Mouse (Mus musculus) stomach, postnatal 0 days (tissue): Measurements from ENCODE around the gene Acaca. TPM values are rescaled to one million over a fixed set of nuclear protein-coding genes. Genes with fewer than 3 reads are reported as not detected.

Experiments used
- ATAC-seq: fragments of 200-750 bp; cut with Nextera tagmentation; 2 replicates; pipeline ENCODE4 v1.8.0; 2017; ENCODE audit not compliant: low FRiP score, low TSS enrichment
- DNase-seq: peaks from one replicate; pipeline ENCODE4 v3.0.0-alpha.2; 2016; ENCODE audit warnings: low spot score
- H3K27ac ChIP-seq: fragments of 300-500 bp; sonication (generic); replicated peaks from 2 replicates; pipeline ENCODE4 v1.5.1; 2014; ENCODE audit warnings: mild to moderate bottlenecking, control low read depth
- H3K27me3 ChIP-seq: fragments of 300-500 bp; sonication (generic); 2 replicates; pipeline ENCODE4 v1.6.1; 2014; ENCODE audit warnings: low read length; ENCODE audit not compliant: control insufficient read depth, insufficient read depth
- H3K36me3 ChIP-seq: fragments of 300-500 bp; sonication (generic); 2 replicates; pipeline ENCODE4 v1.6.1; 2014; ENCODE audit warnings: low read length, mixed read lengths; ENCODE audit not compliant: control insufficient read depth, insufficient read depth
- H3K4me1 ChIP-seq: fragments of 300-500 bp; sonication (generic); replicated peaks from 2 replicates; pipeline ENCODE4 v1.6.1; 2014; ENCODE audit warnings: antibody characterized with exemption; ENCODE audit not compliant: control insufficient read depth, insufficient read depth
- H3K4me2 ChIP-seq: fragments of 300-500 bp; sonication (generic); replicated peaks from 2 replicates; pipeline ENCODE4 v1.6.1; 2014; ENCODE audit warnings: low read depth, mild to moderate bottlenecking, control low read depth, moderate library complexity
- H3K4me3 ChIP-seq: fragments of 300-500 bp; sonication (generic); 2 replicates; pipeline ENCODE4 v1.5.1; 2014; ENCODE audit warnings: low read depth, low read length, control low read depth
- H3K9ac ChIP-seq: fragments of 300-500 bp; sonication (generic); 2 replicates; pipeline ENCODE4 v1.6.1; 2014; ENCODE audit warnings: mild to moderate bottlenecking, low read length, control low read depth, mixed read lengths
- H3K9me3 ChIP-seq: fragments of 300-500 bp; sonication (generic); 2 replicates; pipeline ENCODE4 v1.6.1; 2016; ENCODE audit warnings: low read length; ENCODE audit not compliant: control insufficient read depth
- CTCF ChIP-seq: IDR thresholded peaks from 2 replicates; pipeline ENCODE4 v1.5.1; 2016; ENCODE audit warnings: antibody characterized with exemption, low read depth, mild to moderate bottlenecking, moderate library complexity
- EP300 ChIP-seq: optimal IDR thresholded peaks from 2 replicates; pipeline ENCODE3; 2016; ENCODE audit warnings: antibody characterized with exemption
- WGBS: fragments of 180-500 bp; shearing (Covaris S2); extraction: QIAGEN DNeasy Blood & Tissue Kit; methylation state at CpG from one replicate; pipeline ENCODE4 v1.1.7; 2014; 5-methylcytosine and 5-hydroxymethylcytosine counted together
- polyA plus RNA-seq: library from polyadenylated mRNA; unstranded; fragments of >200 nt; fragmentation: Nextera tagmentation; extraction: Ambion mirVana; gene quantifications from 2 replicates; pipeline ENCODE4 v1.2.1, GENCODE M21; 2015

The Acaca gene
- polyA plus RNA-seq, 1 experiment from 2014 or later, result 4.5 TPM

DNA sequence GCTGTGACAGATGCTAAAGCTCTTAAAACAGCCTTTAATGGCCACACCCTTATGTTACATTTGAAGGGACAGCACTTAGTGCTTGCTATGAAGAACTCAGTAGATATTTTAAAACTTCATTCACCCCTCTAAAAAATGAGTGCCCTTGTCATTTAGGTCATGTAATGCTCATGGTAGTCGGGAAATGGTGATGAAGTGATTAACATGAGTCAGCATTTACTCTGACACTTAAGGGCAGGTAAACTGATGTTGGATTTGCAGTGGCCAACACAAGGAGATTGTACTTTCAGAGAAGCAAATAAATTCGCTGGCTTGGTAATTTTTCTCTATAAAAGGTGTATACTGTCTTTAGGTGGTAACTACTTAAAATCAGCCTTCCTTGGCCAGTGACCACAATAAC lies 166.9 kb downstream of the Acaca start:
- no peaks in the 10 kb centered on the region for H3K27me3 ChIP-seq
- ATAC-seq (no peak), DNase-seq (no peak)
- H3K9ac ChIP-seq, result no peak overlapping the region
- no peak overlapping the region for H3K27ac ChIP-seq
- no peak overlapping the region for H3K4me2 ChIP-seq
- TF ChIP-seq CTCF, result no peak
- TF ChIP-seq EP300, result no peak
- H3K4me1 ChIP-seq, result no peaks in the 10 kb centered on the region
- 89% methylated on average over 2 of the region's 2 CpGs for WGBS
- no peaks in the 10 kb centered on the region; the same call in 1 of the 2 replicates for H3K36me3 ChIP-seq
- H3K9me3 ChIP-seq, result no peaks in the 10 kb centered on the region
- no peak overlapping the region for H3K4me3 ChIP-seq

DNA sequence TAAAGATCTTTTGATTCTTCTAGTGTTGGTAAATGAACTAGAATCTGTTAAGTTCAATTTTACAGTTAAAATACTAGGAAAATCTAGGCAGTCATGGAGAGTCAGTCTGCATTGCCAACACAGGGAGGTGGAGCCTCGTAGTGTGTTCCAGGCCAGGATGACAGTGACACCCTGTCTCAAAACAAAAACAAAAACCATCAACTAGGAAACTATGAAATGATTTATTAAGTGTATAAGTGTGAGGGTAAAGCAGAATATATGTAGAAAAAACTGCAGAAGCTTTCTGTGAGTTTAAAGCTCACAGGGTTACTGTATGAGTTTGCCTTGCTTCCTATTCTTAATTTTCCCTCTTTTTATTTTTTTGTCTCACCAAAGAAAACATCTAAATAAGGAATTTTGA lies 176.0 kb downstream of the Acaca start:
- Histone ChIP-seq H3K4me3 (no peak overlapping the region), H3K27ac (no peak overlapping the region), H3K27me3 (no peaks in the 10 kb centered on the region), H3K4me1 (no peaks in the 10 kb centered on the region), H3K36me3 (no peaks in the 10 kb centered on the region), H3K9me3 (no peaks in the 10 kb centered on the region), H3K9ac (no peak overlapping the region), H3K4me2 (no peak overlapping the region)
- DNase-seq (no peak), ATAC-seq (no peak)
- WGBS, result 76% methylated on average over 1 of the region's 1 CpGs
- TF ChIP-seq CTCF, result no peak
- no peak for TF ChIP-seq EP300

DNA sequence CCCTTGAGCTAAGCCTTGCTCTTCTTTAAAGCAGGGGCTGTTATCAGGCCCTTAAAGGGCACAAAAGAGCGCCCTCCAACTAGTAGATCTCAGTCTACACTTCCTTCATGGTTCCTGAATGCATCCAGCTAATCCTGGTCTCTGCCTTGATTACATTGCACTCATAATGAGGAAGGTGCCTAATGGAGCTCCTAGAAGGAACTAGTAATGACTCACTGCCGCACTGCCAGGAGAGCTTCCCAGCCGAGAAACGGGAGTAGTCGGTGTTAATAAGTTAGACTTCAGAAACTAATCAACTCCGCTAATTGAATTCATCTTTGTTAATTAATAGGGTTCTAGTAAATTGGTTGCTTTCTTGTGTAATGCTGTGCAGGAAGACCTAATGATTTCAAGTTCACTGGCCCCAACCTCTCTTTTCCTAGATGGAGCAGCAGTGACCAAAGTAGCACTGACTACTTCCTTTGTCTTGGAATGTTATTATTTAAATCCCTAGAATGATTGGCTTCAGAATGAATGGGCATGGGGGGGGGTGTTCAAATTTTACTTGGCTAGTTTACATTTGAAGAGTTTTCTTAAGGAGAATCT lies 176.8 kb downstream of the Acaca start:
- DNase-seq, result no peak
- Histone ChIP-seq H3K9ac (no peak overlapping the region), H3K9me3 (no peaks in the 10 kb centered on the region), H3K4me2 (no peak overlapping the region), H3K27me3 (no peaks in the 10 kb centered on the region), H3K4me3 (no peak overlapping the region), H3K27ac (no peak overlapping the region), H3K36me3 (no peaks in the 10 kb centered on the region), H3K4me1 (no peaks in the 10 kb centered on the region)
- TF ChIP-seq CTCF, result no peak
- TF ChIP-seq EP300, result no peak
- ATAC-seq, result no peak
- WGBS, result 93% methylated on average over 6 of the region's 6 CpGs

DNA sequence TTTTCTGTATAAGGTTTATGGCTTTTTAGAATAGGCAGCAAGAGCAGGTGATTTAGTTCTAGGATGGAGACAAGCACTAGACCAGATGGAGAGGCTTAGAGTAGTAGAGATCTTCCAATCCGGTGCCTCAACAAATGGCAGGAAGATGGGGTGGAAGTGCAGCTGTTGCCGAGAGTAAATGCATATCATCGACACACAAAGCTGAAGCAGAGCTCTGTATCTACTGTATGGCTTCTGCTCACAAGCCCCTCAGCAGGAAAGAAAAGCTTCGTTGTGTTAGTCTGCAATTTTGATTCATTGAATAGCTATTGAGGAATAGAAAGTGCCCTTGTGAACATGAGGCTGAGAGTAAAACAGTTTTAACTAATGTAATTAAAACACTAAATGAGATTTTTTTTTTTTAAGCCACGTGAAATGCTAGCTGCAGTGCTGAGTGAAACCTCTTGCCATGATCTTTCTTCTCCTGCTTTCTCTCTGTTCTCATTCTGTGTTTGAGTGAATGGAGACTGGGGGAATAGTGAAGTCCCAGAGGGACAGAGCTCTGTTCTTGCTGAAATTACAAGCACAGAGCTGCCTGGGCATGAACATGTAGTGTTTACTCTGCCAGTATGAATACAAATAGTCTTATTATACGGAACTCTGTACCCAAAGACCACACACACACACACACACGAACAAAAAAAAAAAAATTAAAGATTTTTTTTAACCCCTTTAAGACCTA lies 194.7 kb downstream of the Acaca start:
- Histone ChIP-seq H3K27me3 (no peaks in the 10 kb centered on the region), H3K4me3 (no peak overlapping the region), H3K9me3 (no peaks in the 10 kb centered on the region), H3K4me2 (no peak overlapping the region), H3K9ac (no peak overlapping the region), H3K4me1 (no peaks in the 10 kb centered on the region), H3K36me3 (no peaks in the 10 kb centered on the region; the same call in 1 of the 2 replicates), H3K27ac (no peak overlapping the region)
- no peak for TF ChIP-seq CTCF
- no peak for TF ChIP-seq EP300
- ATAC-seq (no peak), DNase-seq (no peak)
- 43% methylated on average over 7 of the region's 7 CpGs for WGBS

DNA sequence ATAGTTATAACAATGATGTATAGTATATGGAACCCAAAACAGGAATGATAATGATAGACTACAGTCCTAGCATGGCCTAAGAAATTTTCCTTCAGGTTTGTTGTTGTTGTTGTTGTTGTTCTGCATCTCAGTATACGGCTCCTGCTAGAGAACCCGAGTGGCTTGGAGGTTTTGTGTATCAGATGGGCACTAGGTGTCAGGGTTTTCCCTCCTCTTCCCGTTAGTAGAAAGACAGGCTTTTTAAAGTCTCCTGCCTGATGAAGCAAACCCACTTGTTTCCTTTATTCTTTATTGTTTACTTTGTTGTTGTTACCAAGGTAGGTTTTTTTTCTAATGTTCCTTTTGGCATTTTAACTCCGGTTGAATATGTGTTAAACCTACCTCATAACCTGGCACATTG lies 197.6 kb downstream of the Acaca start:
- Histone ChIP-seq H3K9me3 (no peaks in the 10 kb centered on the region), H3K4me1 (no peaks in the 10 kb centered on the region), H3K4me2 (no peak overlapping the region), H3K4me3 (no peak overlapping the region), H3K9ac (no peak overlapping the region), H3K36me3 (no peaks in the 10 kb centered on the region; the same call in 1 of the 2 replicates), H3K27ac (no peak overlapping the region), H3K27me3 (no peaks in the 10 kb centered on the region)
- TF ChIP-seq CTCF (no peak), EP300 (no peak)
- 77% methylated on average over 4 of the region's 4 CpGs for WGBS
- ATAC-seq (no peak), DNase-seq (no peak)

DNA sequence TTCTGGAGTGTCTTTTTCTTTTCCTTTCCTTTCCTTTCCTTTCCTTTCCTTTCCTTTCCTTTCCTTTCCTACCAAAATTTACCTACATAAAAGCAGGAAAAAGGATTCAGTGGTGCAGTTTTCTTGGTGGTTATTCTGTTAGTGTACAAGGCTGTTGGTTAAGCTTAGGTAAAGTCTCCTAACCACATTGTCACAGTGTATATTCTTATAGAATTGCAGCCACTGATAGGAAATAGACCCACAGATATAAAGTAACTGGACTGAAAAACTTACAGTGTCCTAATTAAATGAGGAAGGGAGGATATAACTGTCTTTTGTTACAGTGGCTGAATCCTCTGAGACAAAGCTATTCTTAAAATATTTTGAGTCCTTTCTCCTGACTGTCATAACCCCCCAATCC lies 202.9 kb downstream of the Acaca start:
- ATAC-seq, result no peak
- no peak for DNase-seq
- Histone ChIP-seq H3K4me1 (no peaks in the 10 kb centered on the region), H3K9ac (no peak overlapping the region), H3K9me3 (no peaks in the 10 kb centered on the region), H3K36me3 (no peaks in the 10 kb centered on the region), H3K27ac (no peak overlapping the region), H3K4me3 (no peak overlapping the region), H3K27me3 (no peaks in the 10 kb centered on the region), H3K4me2 (no peak overlapping the region)
- TF ChIP-seq CTCF (no peak), EP300 (no peak)
